Mouse (Mus musculus) 3T3-L1 (cell line): ENCODE results near the gene D330045A20Rik.

ENCODE experiments used
- DNase-seq: peaks from one replicate; pipeline ENCODE4 v3.0.0-alpha.2; 2015; ENCODE audit warnings: low read depth, low spot score

The D330045A20Rik gene

DNA sequence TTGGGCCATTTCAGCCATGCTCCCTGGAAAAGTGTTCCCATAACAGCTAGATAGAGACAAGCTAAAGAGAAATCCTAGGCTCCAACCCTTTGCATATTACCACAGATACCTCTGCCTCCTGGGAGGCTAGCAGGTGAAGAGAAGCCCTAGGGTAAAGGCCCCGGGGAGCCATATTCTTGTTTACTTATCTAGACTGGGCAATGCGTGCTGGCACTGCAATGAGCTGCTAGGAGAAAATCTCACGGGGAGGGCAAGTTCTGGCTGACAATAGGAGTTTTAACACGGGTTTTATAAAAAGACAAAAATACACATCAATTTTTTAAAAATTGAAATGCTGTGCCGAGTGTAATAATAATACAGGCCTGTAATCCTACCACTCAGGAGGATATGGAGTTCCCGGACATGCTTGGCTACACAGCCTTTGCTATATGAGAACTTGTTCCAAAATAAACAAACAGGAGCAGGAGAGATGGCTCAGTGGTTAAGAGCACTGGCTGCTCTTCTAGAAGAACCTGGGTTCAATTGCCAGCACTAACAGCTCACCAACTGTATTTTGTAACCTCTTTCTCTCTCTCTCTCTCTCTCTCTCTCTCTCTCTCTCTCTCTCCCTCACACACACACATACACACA, 98.6 kb downstream of the D330045A20Rik start:
- DNase-seq = no peak

DNA sequence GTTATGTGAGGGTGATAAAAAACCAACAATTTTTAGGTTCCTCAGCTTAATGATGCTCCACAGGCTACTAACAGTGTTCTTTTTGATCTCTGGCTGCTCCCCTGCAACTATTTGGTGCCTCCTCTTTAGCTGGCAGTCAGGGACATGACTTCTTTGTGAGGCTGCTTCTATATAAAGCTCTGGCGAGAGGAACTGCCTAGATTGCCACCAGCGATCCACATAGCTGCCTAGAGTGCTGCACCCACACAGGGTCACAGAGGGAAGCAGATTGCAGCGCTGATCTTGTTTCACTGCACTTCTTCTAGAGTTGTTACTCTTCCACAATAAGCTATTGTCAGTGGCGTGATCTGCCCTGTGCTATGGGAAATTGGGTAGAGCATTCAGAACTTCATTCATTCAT, 103.4 kb downstream of the D330045A20Rik start:
- DNase-seq = no peak

DNA sequence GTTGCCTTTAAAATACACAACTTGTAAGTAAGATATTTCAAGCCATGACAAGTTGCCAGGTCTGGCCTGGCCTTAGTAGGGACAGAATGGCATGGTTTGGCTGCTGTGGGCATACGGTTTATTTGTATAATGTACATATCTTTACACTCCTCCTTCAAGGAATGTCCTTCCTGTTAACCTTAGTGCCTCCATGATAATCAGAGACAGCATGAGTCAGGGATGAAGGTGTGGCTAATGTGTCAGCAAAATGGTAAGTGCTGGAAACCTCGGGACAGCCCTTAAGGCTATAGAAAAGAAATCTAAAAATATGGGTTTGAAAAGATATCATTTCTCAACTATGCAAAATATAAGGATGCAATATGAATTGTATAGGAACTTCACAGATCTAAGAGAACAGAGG, 106.5 kb downstream of the D330045A20Rik start:
- peak; percentile 41 for DNase-seq

DNA sequence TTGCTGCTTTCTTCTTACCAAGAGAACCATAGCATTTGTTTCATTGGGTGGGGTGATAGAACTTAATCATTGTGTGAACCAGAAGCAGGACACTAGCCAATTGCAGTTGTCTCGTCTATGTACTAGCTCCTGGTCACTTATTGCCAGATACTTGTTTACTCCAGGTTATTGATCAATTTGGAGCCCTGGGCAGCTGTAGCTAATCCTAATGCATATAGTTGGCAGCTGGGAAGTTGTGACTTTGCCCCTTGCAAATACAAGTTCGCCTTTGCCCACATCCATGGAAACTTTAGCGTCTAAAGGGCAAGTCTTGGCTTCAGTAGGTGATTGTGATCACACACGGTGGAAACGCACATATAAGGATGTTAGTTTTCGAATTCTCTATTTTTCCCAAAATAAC, 116.2 kb downstream of the D330045A20Rik start:
- DNase-seq = no peak
